Mouse (Mus musculus): ENCODE data around the gene Cct8.

GRCm38 (mm10) chr16:87494955-87495655 lies 568 bp downstream of the Cct8 start:
- TF ChIP-seq CTCF (IDR thresholded peaks at IDR 0.05; ENCODE audit: low read depth, low read length) (no peak), POLR2A (IDR thresholded peaks at IDR 0.05; ENCODE audit: borderline replicate concordance, low read depth, low read length) (no peak)

All from bone marrow macrophage, adult 2 months (primary cell).